Comparison of ENCODE assay signal across 18 mouse cellular contexts in the genomic region with DNA sequence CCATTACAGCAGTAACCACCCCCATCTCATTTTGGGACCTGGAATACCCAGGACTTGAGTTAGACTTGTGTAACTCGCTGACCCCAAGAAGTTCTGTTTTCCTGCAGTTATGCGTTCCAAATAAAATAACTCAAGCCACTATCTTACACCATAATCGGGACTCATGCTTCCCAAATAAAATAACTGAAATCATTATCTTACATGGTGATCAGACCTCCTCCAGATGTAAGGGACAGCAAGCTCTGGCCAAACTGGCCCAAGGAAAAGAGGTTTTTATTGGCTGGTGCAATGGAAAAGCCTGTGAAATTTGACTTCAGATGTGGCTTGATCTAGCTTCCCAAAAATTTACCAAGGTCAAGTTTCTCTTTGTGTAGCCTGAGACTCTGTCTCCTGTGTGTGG. TPM values are rescaled to one million over a fixed set of nuclear protein-coding genes. Genes with fewer than 3 reads are reported as not detected.
"Had no signal": no experiment of that assay in that cellular context is flagged by ENCODE, and none has a peak within 500 bp of the region (broad histone marks: within the 10 kb centered on the region; RNA-seq: fewer than 3 reads in every experiment).

No protein-coding gene starts in this region.

- H3K27ac ChIP-seq: intestine, embryonic 15.5 days; liver, embryonic 15.5 days; neural tube, embryonic 12.5 days had no signal

- H3K27me3 ChIP-seq: neural tube, embryonic 12.5 days had no signal

- DNase-seq: kidney, adult 18-20 months; kidney, postnatal 10 days; lung, adult 2 months; lung, postnatal 36 days; midbrain, embryonic 14.5 days; retina, postnatal 1 day; right cerebral cortex, postnatal 4 days; spleen, adult 18-20 months; thymus, adult 18-20 months; thymus, postnatal 14 days had no signal

- H3K4me3 ChIP-seq: intestine, embryonic 15.5 days; liver, embryonic 15.5 days; neural tube, embryonic 12.5 days had no signal

- H3K36me3 ChIP-seq: intestine, embryonic 15.5 days; liver, embryonic 15.5 days; neural tube, embryonic 12.5 days had no signal

- H3K4me2 ChIP-seq: intestine, embryonic 15.5 days; liver, embryonic 11.5 days; liver, embryonic 15.5 days; neural tube, embryonic 12.5 days had no signal

- H3K9me3 ChIP-seq: intestine, embryonic 15.5 days; liver, embryonic 15.5 days; neural tube, embryonic 12.5 days had no signal

- H3K9ac ChIP-seq: intestine, embryonic 15.5 days; liver, embryonic 15.5 days; neural tube, embryonic 12.5 days had no signal

- ATAC-seq: intestine, embryonic 15.5 days; lung, postnatal 0 days had no signal

- H3K4me1 ChIP-seq: neural tube, embryonic 12.5 days had no signal

RNA-seq across cellular contexts. Expression of a gene that starts 5.1 kb away (rescaled TPM):
- polyA plus RNA-seq: intestine, embryonic 15.5 days; kidney, embryonic 14.5 days; large intestine, adult 2 months; liver, embryonic 11.5 days; liver, embryonic 15.5 days; lung, adult 2 months; lung, postnatal 0 days; midbrain, embryonic 14.5 days; neural tube, embryonic 12.5 days; stomach, embryonic 14.5 days had no signal
